Mouse (Mus musculus): ENCODE measurements around the gene Smagp. TPM values are rescaled to one million over a fixed set of nuclear protein-coding genes. Genes with fewer than 3 reads are reported as not detected.
"Not testable (repeated sequence)": the region's sequence is repeated elsewhere in the genome, so short reads cannot be mapped to it uniquely, and the experiment has no call there.

Gene Smagp
- polyA plus RNA-seq, 1 experiment from 2014 or later = 4.1 TPM

DNA sequence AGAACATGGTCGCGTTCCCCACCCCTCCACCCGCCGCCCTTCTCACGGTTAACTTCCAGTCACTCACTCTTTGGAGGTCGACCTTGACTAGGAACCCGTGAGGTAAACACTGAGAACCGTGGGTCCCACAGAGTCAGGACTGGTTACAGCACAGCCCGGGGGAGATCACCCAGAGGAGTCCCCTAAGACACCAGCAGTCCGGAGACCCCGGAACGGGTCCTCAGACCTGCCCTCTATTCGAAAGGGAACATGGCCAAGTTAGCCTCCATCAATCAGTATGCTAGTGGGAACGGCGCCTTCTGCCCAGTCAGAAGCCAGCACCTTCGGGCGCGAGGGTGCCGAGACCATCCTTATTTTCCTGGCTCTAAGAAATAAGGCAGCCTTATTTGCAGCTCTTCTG, 20.5 kb downstream of the Smagp start:
- WGBS = under 1% methylated on average over 19 of the region's 19 CpGs
- peak; percentile 46 for ATAC-seq (ENCODE audit: low FRiP score)
- H3K36me3 ChIP-seq = peaks cover 37% of the 10 kb centered on the region
- H3K27me3 ChIP-seq = no peaks in the 10 kb centered on the region
- H3K4me2 ChIP-seq = peak overlapping the region; percentile 88
- H3K27ac ChIP-seq = peak overlapping the region; percentile 95
- H3K9me3 ChIP-seq = no peaks in the 10 kb centered on the region
- peak overlapping the region; percentile 84 for H3K9ac ChIP-seq
- peaks cover 25% of the 10 kb centered on the region for H3K4me1 ChIP-seq (replicated peaks)
- H3K4me3 ChIP-seq = peak overlapping the region; percentile 62

GRCm38 (mm10) chr15:100615825-100616220, 20.9 kb downstream of the Smagp start:
- ATAC-seq (ENCODE audit: low FRiP score) = peak; percentile 87
- peaks cover 25% of the 10 kb centered on the region for H3K4me1 ChIP-seq (replicated peaks)
- H3K4me2 ChIP-seq = peak overlapping the region; percentile 88
- H3K36me3 ChIP-seq = peaks cover 34% of the 10 kb centered on the region
- H3K4me3 ChIP-seq = peak overlapping the region; percentile 62
- H3K9me3 ChIP-seq = no peaks in the 10 kb centered on the region
- peak overlapping the region; percentile 95 for H3K27ac ChIP-seq
- WGBS = under 1% methylated on average over 41 of the region's 43 CpGs
- no peaks in the 10 kb centered on the region for H3K27me3 ChIP-seq
- peak overlapping the region; percentile 84 for H3K9ac ChIP-seq

DNA sequence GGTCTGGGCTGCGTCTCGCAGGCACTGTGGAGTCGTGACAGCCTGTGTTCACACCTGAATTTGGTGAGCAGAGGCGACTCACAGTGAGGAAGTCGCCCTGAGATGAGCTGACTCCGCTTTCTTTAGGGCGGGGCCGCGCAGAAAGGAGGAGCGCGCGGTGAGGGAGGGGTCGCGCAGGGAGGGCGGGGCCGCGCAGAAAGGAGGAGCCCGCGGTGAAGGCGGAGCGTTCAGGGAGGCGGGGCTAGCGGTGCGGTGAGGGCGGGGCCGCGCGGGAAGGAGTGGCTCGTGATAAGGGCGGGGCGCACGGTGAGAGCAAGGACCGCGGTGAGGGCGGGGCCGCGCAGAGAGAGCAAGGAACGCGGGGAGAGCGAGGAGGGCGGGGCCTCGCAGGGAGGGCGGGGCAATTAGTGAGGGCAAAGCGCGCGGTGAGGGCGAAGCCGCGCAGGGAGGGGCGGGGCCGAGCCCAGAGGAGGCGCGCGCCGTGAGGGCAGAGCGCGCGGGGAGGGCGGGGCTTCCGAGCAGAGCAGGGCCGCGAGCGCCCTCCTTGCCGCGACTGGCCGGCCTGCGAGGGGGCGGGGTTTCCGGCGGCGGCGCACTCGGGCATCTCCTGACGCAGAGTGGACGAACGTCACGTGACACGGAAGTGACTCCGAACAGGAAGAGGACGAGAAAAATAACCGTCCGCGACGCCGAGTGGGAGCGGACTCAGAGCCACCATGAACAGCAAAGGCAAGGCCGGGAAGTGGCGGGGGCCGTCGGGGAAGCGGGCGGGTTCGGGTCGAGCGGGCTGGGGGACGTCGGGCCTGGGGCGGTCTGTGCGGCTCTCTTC, 21.5 kb downstream of the Smagp start, which contains the start of gene Dazap2:
TSS of gene Dazap2 (plus strand) at position 354 of the 829 bp plus-strand sequence.
- Histone ChIP-seq H3K9me3 (no peaks in the 10 kb centered on the region), H3K36me3 (peaks cover 28% of the 10 kb centered on the region), H3K4me2 (peak within 1 kb of the TSS; percentile 88), H3K9ac (peak within 1 kb of the TSS; percentile 84), H3K27ac (peak within 1 kb of the TSS; percentile 95), H3K27me3 (no peaks in the 10 kb centered on the region), H3K4me3 (peak within 1 kb of the TSS; percentile 62), H3K4me1 (replicated peaks) (peaks cover 25% of the 10 kb centered on the region)
- peak; percentile 85 for ATAC-seq (ENCODE audit: low FRiP score)
- under 1% methylated on average over 84 of the region's 99 CpGs for WGBS

GRCm38 (mm10) chr15:100614218-100614995, 22.3 kb downstream of the Smagp start:
- ATAC-seq (ENCODE audit: low FRiP score) = no peak; the same call in 1 of the 2 replicates
- peaks cover 25% of the 10 kb centered on the region for H3K4me1 ChIP-seq (replicated peaks)
- no peaks in the 10 kb centered on the region for H3K27me3 ChIP-seq
- 10% methylated on average over 43 of the region's 43 CpGs for WGBS
- no peaks in the 10 kb centered on the region for H3K9me3 ChIP-seq
- peak overlapping the region; percentile 63 for H3K4me2 ChIP-seq
- H3K36me3 ChIP-seq = peaks cover 20% of the 10 kb centered on the region
- peak overlapping the region; percentile 84 for H3K9ac ChIP-seq
- H3K27ac ChIP-seq = peak overlapping the region; percentile 95
- H3K4me3 ChIP-seq = peak overlapping the region; percentile 62

DNA sequence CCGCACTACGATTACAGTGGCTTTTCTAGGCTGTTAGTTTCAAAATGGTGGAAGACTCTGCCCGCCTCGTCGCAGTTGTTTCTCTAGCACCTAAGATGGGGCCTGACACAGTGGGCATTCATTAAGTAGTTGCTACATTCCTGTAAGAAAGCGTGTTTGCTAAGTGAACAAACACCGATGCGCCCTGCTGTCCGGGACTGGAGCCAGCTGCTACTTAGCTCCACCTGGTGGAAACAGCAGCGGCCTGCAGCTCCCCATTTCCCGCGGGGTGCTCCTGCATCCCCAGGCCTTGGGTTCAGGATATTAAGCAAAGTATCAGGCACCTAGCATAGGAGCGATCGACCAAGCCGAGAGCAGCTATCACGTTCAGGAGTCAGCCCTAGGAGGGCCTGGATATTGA, 23.2 kb downstream of the Smagp start:
- H3K27me3 ChIP-seq = no peaks in the 10 kb centered on the region
- no peaks in the 10 kb centered on the region for H3K9me3 ChIP-seq
- 0 out of 2 replicates have a peak overlapping the region, but pooled peaks have one; percentile 6 for H3K27ac ChIP-seq
- H3K36me3 ChIP-seq = peaks cover 12% of the 10 kb centered on the region
- peaks cover 25% of the 10 kb centered on the region for H3K4me1 ChIP-seq (replicated peaks)
- H3K4me3 ChIP-seq = peak overlapping the region; percentile 15; the same call in 1 of the 2 replicates
- WGBS = 8% methylated on average over 16 of the region's 16 CpGs
- no peak for ATAC-seq (ENCODE audit: low FRiP score)
- H3K4me2 ChIP-seq = peak overlapping the region; percentile 63
- no peak overlapping the region for H3K9ac ChIP-seq

DNA sequence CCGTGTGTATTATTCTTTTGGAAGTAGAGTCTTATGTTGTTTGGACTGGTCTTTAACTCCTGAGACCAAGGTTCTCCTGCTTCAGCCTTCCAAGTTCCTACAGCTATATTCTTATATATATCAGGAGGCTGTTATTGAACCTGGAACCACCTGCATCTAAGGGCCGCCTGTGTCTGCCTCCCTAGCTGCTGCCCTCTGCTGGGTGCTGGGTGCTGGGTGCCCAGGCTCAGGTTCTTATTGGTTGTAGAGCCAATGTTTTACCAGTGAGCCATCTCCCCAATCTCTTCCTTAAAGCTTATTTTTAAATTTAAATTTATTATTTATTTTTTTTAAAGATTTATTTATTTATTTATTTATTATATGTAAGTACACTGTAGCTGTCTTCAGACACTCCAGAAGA, 24.3 kb downstream of the Smagp start:
- WGBS = 76% methylated on average over 2 of the region's 2 CpGs

DNA sequence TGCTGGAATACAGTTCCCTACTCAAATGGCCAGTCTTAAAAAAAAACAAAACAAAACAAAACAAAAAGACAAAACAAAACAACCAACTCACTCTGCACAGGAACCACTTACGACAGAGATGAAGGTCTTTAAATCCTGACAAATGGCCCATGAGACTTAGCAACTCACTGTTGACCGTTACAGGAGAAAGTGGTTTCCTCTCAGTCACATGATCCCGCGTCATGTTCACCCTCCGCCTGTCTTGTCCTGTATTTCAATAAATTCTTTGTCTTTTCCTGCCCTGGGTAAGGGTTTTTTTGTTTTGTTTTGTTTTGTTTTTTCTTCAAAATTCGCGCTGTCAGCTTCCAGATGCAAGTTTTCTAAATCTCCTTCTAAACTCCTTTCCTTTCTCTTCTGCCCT, 24.8 kb downstream of the Smagp start:
- 82% methylated on average over 7 of the region's 7 CpGs for WGBS
- no peaks in the 10 kb centered on the region; the same call in 1 of the 2 replicates for H3K36me3 ChIP-seq
- no peak overlapping the region for H3K4me2 ChIP-seq
- no peak overlapping the region for H3K4me3 ChIP-seq
- no peaks in the 10 kb centered on the region for H3K9me3 ChIP-seq
- H3K4me1 ChIP-seq (replicated peaks) = peaks cover 22% of the 10 kb centered on the region
- no peak overlapping the region for H3K9ac ChIP-seq
- H3K27ac ChIP-seq = no peak overlapping the region
- ATAC-seq (ENCODE audit: low FRiP score) = no peak
- no peaks in the 10 kb centered on the region for H3K27me3 ChIP-seq

More for the DNA sequence above, 24.3 kb downstream of the Smagp start:
- Histone ChIP-seq H3K9me3 (no peaks in the 10 kb centered on the region), H3K4me3 (no peak overlapping the region), H3K36me3 (peaks cover under 1% of the 10 kb centered on the region), H3K27me3 (no peaks in the 10 kb centered on the region), H3K4me1 (replicated peaks) (peaks cover 25% of the 10 kb centered on the region), H3K27ac (no peak overlapping the region), H3K9ac (no peak overlapping the region), H3K4me2 (no peak overlapping the region)
- no peak for ATAC-seq (ENCODE audit: low FRiP score)

DNA sequence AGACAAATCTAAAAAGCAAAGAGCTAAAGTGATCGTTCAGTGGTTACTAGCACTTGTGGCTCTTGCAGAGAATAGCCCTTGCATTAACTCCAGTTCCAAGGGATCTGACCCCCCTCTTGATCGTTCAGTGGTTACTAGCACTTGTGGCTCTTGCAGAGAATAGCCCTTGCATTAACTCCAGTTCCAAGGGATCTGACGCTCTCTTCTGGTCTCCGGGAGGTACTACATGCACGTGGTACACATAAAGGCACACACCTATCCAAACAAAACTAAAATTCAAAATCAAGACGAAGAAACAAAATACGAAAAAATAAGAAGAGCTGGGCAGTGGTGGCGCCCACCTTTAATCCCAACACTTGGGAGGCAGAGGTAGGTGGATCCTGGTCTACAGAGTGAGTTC, 30.1 kb downstream of the Smagp start:
- peaks cover 13% of the 10 kb centered on the region for H3K4me1 ChIP-seq (replicated peaks)
- WGBS = 90% methylated on average over 8 of the region's 8 CpGs
- ATAC-seq (ENCODE audit: low FRiP score) = not testable (repeated sequence)

GRCm38 (mm10) chr15:100601669-100602068, 35.1 kb downstream of the Smagp start:
- no peak overlapping the region for H3K4me3 ChIP-seq
- no peak overlapping the region for H3K27ac ChIP-seq
- H3K9ac ChIP-seq = no peak overlapping the region; the same call in 1 of the 2 replicates
- 63% methylated on average over 3 of the region's 3 CpGs for WGBS
- H3K4me1 ChIP-seq (replicated peaks) = peaks cover 32% of the 10 kb centered on the region
- ATAC-seq (ENCODE audit: low FRiP score) = no peak
- no peaks in the 10 kb centered on the region for H3K9me3 ChIP-seq
- H3K36me3 ChIP-seq = no peaks in the 10 kb centered on the region
- H3K27me3 ChIP-seq = peaks cover 18% of the 10 kb centered on the region; the same call in 1 of the 2 replicates
- no peak overlapping the region for H3K4me2 ChIP-seq

More for the DNA sequence above, 30.1 kb downstream of the Smagp start:
- not testable (repeated sequence) for H3K9ac ChIP-seq, H3K4me3 ChIP-seq, H3K36me3 ChIP-seq, H3K27ac ChIP-seq, H3K4me2 ChIP-seq, H3K9me3 ChIP-seq, H3K27me3 ChIP-seq

DNA sequence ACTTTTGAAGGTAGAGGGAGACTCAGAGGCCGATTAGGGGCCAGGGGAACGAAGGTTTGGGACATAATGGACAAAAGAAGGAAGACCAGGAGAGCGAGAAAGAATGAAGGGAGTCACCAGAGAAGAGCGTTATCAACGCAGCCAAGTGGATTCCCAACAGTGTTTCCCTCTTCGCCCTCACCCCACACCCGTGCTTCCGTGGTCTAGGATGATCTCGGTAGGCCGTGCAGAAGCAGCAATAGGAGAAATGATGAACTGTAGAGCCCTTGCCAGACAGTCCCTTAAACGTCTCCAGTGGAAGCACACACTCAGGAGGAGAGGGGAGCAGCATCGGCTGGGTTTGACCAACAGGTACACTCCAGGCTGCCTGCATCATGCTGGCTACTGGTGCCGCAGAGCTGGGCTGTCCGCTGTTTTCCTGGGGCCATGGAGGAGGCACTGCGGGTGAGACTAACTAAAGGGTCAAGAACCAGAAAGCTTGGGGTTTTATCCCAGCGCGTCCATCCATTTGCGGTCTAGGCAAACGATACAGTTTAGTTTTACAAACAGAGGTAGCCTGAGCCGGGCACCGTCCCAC, 36.0 kb downstream of the Smagp start:
- no peak overlapping the region for H3K9ac ChIP-seq
- H3K4me3 ChIP-seq = peak overlapping the region; percentile 80; the same call in 1 of the 2 replicates
- no peaks in the 10 kb centered on the region for H3K36me3 ChIP-seq
- no peak overlapping the region for H3K27ac ChIP-seq
- peaks cover 18% of the 10 kb centered on the region; the same call in 1 of the 2 replicates for H3K27me3 ChIP-seq
- H3K9me3 ChIP-seq = no peaks in the 10 kb centered on the region
- 17% methylated on average over 21 of the region's 21 CpGs for WGBS
- peak overlapping the region; percentile 80 for H3K4me2 ChIP-seq
- no peak for ATAC-seq (ENCODE audit: low FRiP score)
- H3K4me1 ChIP-seq (replicated peaks) = peaks cover 32% of the 10 kb centered on the region

DNA sequence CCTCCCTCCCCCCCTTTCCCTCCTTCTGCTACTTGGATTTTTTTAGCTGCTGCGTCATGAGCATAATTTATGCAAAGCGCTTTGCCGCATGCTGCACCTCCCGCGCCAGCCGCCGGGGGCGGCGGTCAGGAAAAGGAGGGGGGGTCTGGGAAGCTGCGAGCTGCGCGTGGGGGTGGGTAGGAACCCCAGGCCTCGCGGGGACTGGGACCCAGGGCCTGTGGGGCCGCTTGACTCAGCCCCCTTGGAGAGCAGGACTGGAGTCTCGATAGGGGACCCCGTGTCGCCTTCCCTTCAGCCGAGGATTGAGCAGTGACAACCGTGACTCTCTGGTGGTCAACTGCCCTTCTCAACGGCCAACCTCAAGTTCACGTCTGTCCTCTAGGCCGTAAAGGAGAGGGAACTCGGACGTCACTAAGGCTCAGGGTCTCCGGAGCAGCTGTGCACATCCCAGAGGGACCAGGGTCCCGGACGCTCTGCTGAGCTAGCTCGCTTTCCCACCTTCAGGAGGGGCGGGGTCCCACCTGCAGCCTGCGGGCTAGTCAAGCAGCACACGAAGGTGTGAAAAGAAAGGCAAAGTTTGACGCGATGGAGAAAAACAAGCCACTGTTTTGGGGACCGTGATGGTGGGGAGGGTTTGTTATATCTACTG, 36.6 kb downstream of the Smagp start:
- WGBS = 1% methylated on average over 28 of the region's 35 CpGs
- ATAC-seq (ENCODE audit: low FRiP score) = peak; percentile 72
- peak overlapping the region; percentile 80 for H3K4me3 ChIP-seq
- H3K9me3 ChIP-seq = no peaks in the 10 kb centered on the region
- peak overlapping the region; percentile 91 for H3K27ac ChIP-seq
- peak overlapping the region; percentile 95 for H3K9ac ChIP-seq
- peaks cover 18% of the 10 kb centered on the region; the same call in 1 of the 2 replicates for H3K27me3 ChIP-seq
- H3K4me2 ChIP-seq = peak overlapping the region; percentile 80
- peaks cover 27% of the 10 kb centered on the region for H3K4me1 ChIP-seq (replicated peaks)
- no peaks in the 10 kb centered on the region for H3K36me3 ChIP-seq
